Mouse (Mus musculus): ENCODE measurements around the gene Fam189a1. TPM values are rescaled to one million over a fixed set of nuclear protein-coding genes. Genes with fewer than 3 reads are reported as not detected.

The Fam189a1 gene
- polyA plus RNA-seq, 2 experiments: 0.02 TPM; not detected in 1

GRCm38 (mm10) chr7:65140099-65140498 is 16.3 kb downstream of the Fam189a1 start:
- Histone ChIP-seq H3K36me3 (replicated peaks; ENCODE audit: control insufficient read depth, insufficient read depth, low read depth) (no peaks in the 10 kb centered on the region), H3K9me3 (ENCODE audit: control insufficient read depth, low read length) (no peaks in the 10 kb centered on the region), H3K27ac (no peak overlapping the region), H3K9ac (replicated peaks) (no peak overlapping the region), H3K4me1 (replicated peaks; ENCODE audit: control insufficient read depth in 2 of 2, insufficient read depth in 2 of 2, low read length in 1 of 2) (no peaks in the 10 kb centered on the region), H3K27me3 (ENCODE audit: control insufficient read depth, insufficient read depth, low read length) (no peaks in the 10 kb centered on the region), H3K4me3 (ENCODE audit: insufficient read depth in 1 of 2, low read depth in 2 of 2, low read length in 2 of 2) (no peak overlapping the region), H3K4me2 (ENCODE audit: low read depth) (no peak overlapping the region)
- DNase-seq (ENCODE audit: low read depth in 3 of 3, low spot score in 3 of 3) (no peak), ATAC-seq (ENCODE audit: insufficient read depth) (no peak)
- WGBS (ENCODE audit: insufficient replicate concordance): 34% methylated on average over 5 of the region's 5 CpGs
- TF ChIP-seq EP300 (IDR thresholded peaks at IDR 0.05; ENCODE audit: low read depth) (no peak), CTCF (IDR thresholded peaks at IDR 0.05; ENCODE audit: low read depth) (no peak)

GRCm38 (mm10) chr7:65123766-65124165 is 32.6 kb downstream of the Fam189a1 start:
- TF ChIP-seq CTCF (IDR thresholded peaks at IDR 0.05; ENCODE audit: low read depth) (no peak), EP300 (IDR thresholded peaks at IDR 0.05; ENCODE audit: low read depth) (no peak)
- Histone ChIP-seq H3K4me3 (ENCODE audit: insufficient read depth in 1 of 2, low read depth in 2 of 2, low read length in 2 of 2) (no peak overlapping the region), H3K27ac (no peak overlapping the region), H3K9ac (replicated peaks) (no peak overlapping the region), H3K27me3 (ENCODE audit: control insufficient read depth, insufficient read depth, low read length) (no peaks in the 10 kb centered on the region), H3K9me3 (ENCODE audit: control insufficient read depth, low read length) (no peaks in the 10 kb centered on the region), H3K36me3 (replicated peaks; ENCODE audit: control insufficient read depth, insufficient read depth, low read depth) (no peaks in the 10 kb centered on the region), H3K4me1 (replicated peaks; ENCODE audit: control insufficient read depth in 2 of 2, insufficient read depth in 2 of 2, low read length in 1 of 2) (no peaks in the 10 kb centered on the region), H3K4me2 (ENCODE audit: low read depth) (no peak overlapping the region)
- ATAC-seq (ENCODE audit: insufficient read depth) (no peak), DNase-seq (ENCODE audit: low read depth in 3 of 3, low spot score in 3 of 3) (no peak)
- WGBS (ENCODE audit: insufficient replicate concordance): 71% methylated on average over 3 of the region's 3 CpGs

- no peak for TF ChIP-seq EP300 (IDR thresholded peaks at IDR 0.05; ENCODE audit: low read depth)
- TF ChIP-seq CTCF (IDR thresholded peaks at IDR 0.05; ENCODE audit: low read depth): no peak
- WGBS (ENCODE audit: insufficient replicate concordance): 67% methylated on average over 7 of the region's 7 CpGs
- H3K27ac ChIP-seq: no peak overlapping the region
- no peak overlapping the region for H3K4me2 ChIP-seq (ENCODE audit: low read depth)
- H3K9me3 ChIP-seq (ENCODE audit: control insufficient read depth, low read length): no peaks in the 10 kb centered on the region
- ATAC-seq (ENCODE audit: insufficient read depth): no peak
- no peak overlapping the region for H3K4me3 ChIP-seq (ENCODE audit: insufficient read depth in 1 of 2, low read depth in 2 of 2, low read length in 2 of 2)
- H3K36me3 ChIP-seq (replicated peaks; ENCODE audit: control insufficient read depth, insufficient read depth, low read depth): no peaks in the 10 kb centered on the region
- no peaks in the 10 kb centered on the region for H3K27me3 ChIP-seq (ENCODE audit: control insufficient read depth, insufficient read depth, low read length)
- H3K9ac ChIP-seq (replicated peaks): no peak overlapping the region
- H3K4me1 ChIP-seq (replicated peaks; ENCODE audit: control insufficient read depth in 2 of 2, insufficient read depth in 2 of 2, low read length in 1 of 2): no peaks in the 10 kb centered on the region
- no peak for DNase-seq (ENCODE audit: low read depth in 3 of 3, low spot score in 3 of 3)
These were observed 39.5 kb downstream of the Fam189a1 start for GRCm38 (mm10) chr7:65116903-65117302.

DNA sequence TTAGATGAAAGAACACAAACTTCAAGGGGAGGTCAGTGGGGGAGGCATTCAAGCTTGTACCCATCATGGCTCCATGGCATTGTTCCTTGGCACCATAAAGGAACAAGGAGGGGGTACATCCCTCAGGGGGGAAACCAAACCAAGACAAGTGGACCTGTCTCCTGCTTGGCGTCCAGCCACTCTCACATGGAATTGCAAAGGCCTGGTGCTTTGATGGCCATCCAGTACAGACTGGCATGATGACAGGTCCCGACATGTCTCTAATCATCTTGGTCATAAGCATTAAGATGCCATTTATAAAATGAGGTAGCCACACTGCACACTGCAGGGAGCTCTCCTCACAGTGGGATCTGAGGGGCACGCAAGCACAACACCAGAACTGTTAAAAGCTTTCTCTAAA is 41.0 kb downstream of the Fam189a1 start:
- Histone ChIP-seq H3K27ac (no peak overlapping the region), H3K4me1 (replicated peaks; ENCODE audit: control insufficient read depth in 2 of 2, insufficient read depth in 2 of 2, low read length in 1 of 2) (no peaks in the 10 kb centered on the region), H3K4me3 (ENCODE audit: insufficient read depth in 1 of 2, low read depth in 2 of 2, low read length in 2 of 2) (no peak overlapping the region), H3K9ac (replicated peaks) (no peak overlapping the region), H3K36me3 (replicated peaks; ENCODE audit: control insufficient read depth, insufficient read depth, low read depth) (no peaks in the 10 kb centered on the region), H3K4me2 (ENCODE audit: low read depth) (no peak overlapping the region), H3K27me3 (ENCODE audit: control insufficient read depth, insufficient read depth, low read length) (no peaks in the 10 kb centered on the region), H3K9me3 (ENCODE audit: control insufficient read depth, low read length) (no peaks in the 10 kb centered on the region)
- 44% methylated on average over 3 of the region's 3 CpGs for WGBS (ENCODE audit: insufficient replicate concordance)
- no peak for TF ChIP-seq CTCF (IDR thresholded peaks at IDR 0.05; ENCODE audit: low read depth)
- no peak for TF ChIP-seq EP300 (IDR thresholded peaks at IDR 0.05; ENCODE audit: low read depth)
- no peak for DNase-seq (ENCODE audit: low read depth in 3 of 3, low spot score in 3 of 3)
- no peak for ATAC-seq (ENCODE audit: insufficient read depth)

GRCm38 (mm10) chr7:65111664-65112063 is 44.7 kb downstream of the Fam189a1 start:
- Histone ChIP-seq H3K36me3 (replicated peaks; ENCODE audit: control insufficient read depth, insufficient read depth, low read depth) (no peaks in the 10 kb centered on the region), H3K4me3 (ENCODE audit: insufficient read depth in 1 of 2, low read depth in 2 of 2, low read length in 2 of 2) (no peak overlapping the region), H3K4me1 (replicated peaks; ENCODE audit: control insufficient read depth in 2 of 2, insufficient read depth in 2 of 2, low read length in 1 of 2) (no peaks in the 10 kb centered on the region), H3K4me2 (ENCODE audit: low read depth) (no peak overlapping the region), H3K9ac (replicated peaks) (no peak overlapping the region), H3K27me3 (ENCODE audit: control insufficient read depth, insufficient read depth, low read length) (no peaks in the 10 kb centered on the region), H3K9me3 (ENCODE audit: control insufficient read depth, low read length) (no peaks in the 10 kb centered on the region), H3K27ac (no peak overlapping the region)
- ATAC-seq (ENCODE audit: insufficient read depth) (no peak), DNase-seq (ENCODE audit: low read depth in 3 of 3, low spot score in 3 of 3) (no peak)
- TF ChIP-seq EP300 (IDR thresholded peaks at IDR 0.05; ENCODE audit: low read depth): no peak
- TF ChIP-seq CTCF (IDR thresholded peaks at IDR 0.05; ENCODE audit: low read depth): no peak
- WGBS (ENCODE audit: insufficient replicate concordance): 68% methylated on average over 9 of the region's 9 CpGs

Measured in liver, embryonic 14.5 days (tissue).